Mouse (Mus musculus): ENCODE measurements around the gene Aldob.

GRCm38 (mm10) chr4:49546026-49546425 is 3.3 kb downstream of the Aldob start:
- TF ChIP-seq EP300 (IDR thresholded peaks at IDR 0.05; ENCODE audit: low read depth): no peak
- TF ChIP-seq CTCF (IDR thresholded peaks at IDR 0.05; ENCODE audit: low read depth): no peak
